Comparison of ENCODE assay signal across 18 mouse cellular contexts in genomic region chr4:152865894-152866293, GRCm38 (mm10).
"Had no signal": no experiment of that assay in that cellular context is flagged by ENCODE, and none has a peak within 500 bp of the region (broad histone marks: within the 10 kb centered on the region; RNA-seq: fewer than 3 reads in every experiment).

No protein-coding gene starts in this region.

- DNase-seq: liver, postnatal 0 days; lung, adult 2 months; lung, postnatal 14 days; lung, postnatal 36 days; right cerebral cortex, postnatal 14 days; thymus, adult 2 months; thymus, postnatal 25 days; thymus, postnatal 4 days had no signal

- H3K27me3 ChIP-seq: liver, embryonic 15.5 days; lung, embryonic 15.5 days; midbrain, embryonic 13.5 days; neural tube, embryonic 12.5 days; stomach, embryonic 15.5 days had no signal

- H3K4me2 ChIP-seq: liver, embryonic 15.5 days; lung, embryonic 15.5 days; midbrain, embryonic 11.5 days; midbrain, embryonic 13.5 days; midbrain, embryonic 15.5 days; neural tube, embryonic 12.5 days; stomach, embryonic 15.5 days had no signal

- H3K9ac ChIP-seq: liver, embryonic 15.5 days; liver, postnatal 0 days; lung, embryonic 15.5 days; midbrain, embryonic 13.5 days; midbrain, embryonic 15.5 days; neural tube, embryonic 12.5 days; stomach, embryonic 15.5 days had no signal

- H3K9me3 ChIP-seq: liver, embryonic 15.5 days; lung, embryonic 15.5 days; midbrain, embryonic 13.5 days; midbrain, embryonic 15.5 days; neural tube, embryonic 12.5 days; stomach, embryonic 15.5 days had no signal

- H3K4me1 ChIP-seq: liver, embryonic 15.5 days; lung, embryonic 15.5 days; stomach, embryonic 15.5 days had no signal

- H3K36me3 ChIP-seq: liver, embryonic 15.5 days; lung, embryonic 15.5 days; midbrain, embryonic 13.5 days; midbrain, embryonic 15.5 days; neural tube, embryonic 12.5 days; stomach, embryonic 15.5 days had no signal

- ATAC-seq: liver, postnatal 0 days; lung, postnatal 0 days; midbrain, embryonic 13.5 days; midbrain, embryonic 15.5 days had no signal

- H3K27ac ChIP-seq: liver, embryonic 15.5 days; lung, embryonic 15.5 days; macrophage; midbrain, embryonic 13.5 days; midbrain, embryonic 15.5 days; neural tube, embryonic 12.5 days; stomach, embryonic 15.5 days; stomach, postnatal 0 days had no signal

- H3K4me3 ChIP-seq: liver, embryonic 15.5 days; lung, embryonic 15.5 days; midbrain, embryonic 13.5 days; midbrain, embryonic 15.5 days; neural tube, embryonic 12.5 days; stomach, embryonic 15.5 days had no signal
